26 mouse cellular contexts compared by ENCODE assay signal in the genomic region with DNA sequence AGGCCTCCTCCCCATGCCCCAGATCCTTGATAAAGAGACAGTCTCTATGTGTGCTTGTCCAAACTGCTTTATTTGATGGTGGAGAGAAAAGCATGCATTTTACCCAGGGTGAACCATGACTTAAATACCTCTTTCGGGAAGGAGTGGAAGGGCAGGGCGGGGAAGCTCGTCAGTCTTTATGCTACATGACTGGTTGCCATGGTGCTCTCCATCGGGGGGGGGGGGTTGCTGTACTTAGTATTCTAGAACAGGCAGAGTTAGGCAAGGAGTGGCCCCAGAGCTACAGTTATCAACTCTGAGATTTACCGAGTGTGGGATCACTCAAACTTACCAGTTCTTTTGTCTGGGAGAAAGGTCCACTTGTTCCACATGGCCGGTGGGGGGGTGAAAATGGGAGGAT. TPM values are rescaled to one million over a fixed set of nuclear protein-coding genes. Genes with fewer than 3 reads are reported as not detected.
A peak's percentile ranks its signal among the peaks of the same experiment; 100 is the strongest.
DNase-seq lines count a peak whose midpoint lies in the region; ATAC-seq lines count a peak whose summit lies in the region.
"Had no signal": no experiment of that assay in that cellular context is flagged by ENCODE, and none has a peak within 500 bp of the region (broad histone marks: within the 10 kb centered on the region; RNA-seq: fewer than 3 reads in every experiment).

No protein-coding gene starts in this region.

- no peak overlapping the region for H3K27ac ChIP-seq in hindbrain, embryonic 11.5 days (ENCODE audit: low read depth, low read length)
- no peak overlapping the region for H3K27ac ChIP-seq in hindbrain, embryonic 13.5 days
- no peak overlapping the region for H3K27ac ChIP-seq in neural tube, embryonic 11.5 days (ENCODE audit: low read depth, low read length)
- H3K27ac ChIP-seq in neural tube, embryonic 14.5 days (ENCODE audit: low read depth, low read length) = no peak overlapping the region
- H3K27ac ChIP-seq in heart, embryonic 10.5 days = no peak overlapping the region
- H3K27ac ChIP-seq: embryonic facial prominence, embryonic 12.5 days; embryonic facial prominence, embryonic 15.5 days; gastrocnemius, adult 2 months; heart, embryonic 15.5 days; hindbrain, embryonic 10.5 days; hindbrain, embryonic 15.5 days had no signal

- H3K36me3 ChIP-seq in hindbrain, embryonic 11.5 days (ENCODE audit: control insufficient read depth, insufficient read depth, low read length) = no peaks in the 10 kb centered on the region
- H3K36me3 ChIP-seq in hindbrain, embryonic 13.5 days = no peaks in the 10 kb centered on the region
- H3K36me3 ChIP-seq in neural tube, embryonic 11.5 days (ENCODE audit: control insufficient read depth, insufficient read depth, low read length) = no peaks in the 10 kb centered on the region
- H3K36me3 ChIP-seq in neural tube, embryonic 14.5 days (ENCODE audit: control insufficient read depth, insufficient read depth, low read length) = no peaks in the 10 kb centered on the region
- no peaks in the 10 kb centered on the region for H3K36me3 ChIP-seq in heart, embryonic 10.5 days
- H3K36me3 ChIP-seq: embryonic facial prominence, embryonic 12.5 days; embryonic facial prominence, embryonic 15.5 days; heart, embryonic 12.5 days; heart, embryonic 15.5 days; hindbrain, embryonic 10.5 days; hindbrain, embryonic 15.5 days had no signal

- DNase-seq in hindbrain, embryonic 11.5 days (ENCODE audit: low spot score) = no peak
- no peak for DNase-seq in neural tube, embryonic 11.5 days (ENCODE audit: low spot score)
- no peak for DNase-seq in neural tube, embryonic 10.5 days (ENCODE audit: extremely low spot score, low spot score)
- peak; percentile 68 for DNase-seq in R1 (ENCODE audit: low read depth, low spot score)
- no peak for DNase-seq in heart, embryonic 10.5 days (ENCODE audit: low spot score)
- DNase-seq: adrenal gland, adult 2 months; adrenal gland, postnatal 14 days; cerebellum, adult 11 months; cerebellum, adult 2 months; cerebellum, adult 9-11 months; cerebellum, postnatal 25 days; forebrain, postnatal 0 days; gastrocnemius, adult 2 months; gastrocnemius, postnatal 14 days; heart, adult 11 months; heart, postnatal 10 days; heart, postnatal 36 days had no signal

- peak; percentile 47 for ATAC-seq in hindbrain, embryonic 11.5 days (ENCODE audit: low FRiP score)
- no peak for ATAC-seq in hindbrain, embryonic 13.5 days (ENCODE audit: low FRiP score)
- ATAC-seq in neural tube, embryonic 11.5 days (ENCODE audit: insufficient read depth, low FRiP score, low TSS enrichment) = peak; percentile 58; the same call in 1 of the 2 replicates
- ATAC-seq in neural tube, embryonic 14.5 days (ENCODE audit: low read depth) = peak; percentile 28; the same call in 1 of the 2 replicates
- ATAC-seq: forebrain, embryonic 14.5 days; forebrain, postnatal 0 days had no signal

- H3K4me3 ChIP-seq in hindbrain, embryonic 11.5 days (ENCODE audit: low read depth, low read length) = no peak overlapping the region
- no peak overlapping the region for H3K4me3 ChIP-seq in hindbrain, embryonic 13.5 days
- no peak overlapping the region for H3K4me3 ChIP-seq in neural tube, embryonic 11.5 days (ENCODE audit: low read depth, low read length)
- H3K4me3 ChIP-seq in neural tube, embryonic 14.5 days (ENCODE audit: low read depth, low read length) = no peak overlapping the region
- no peak overlapping the region for H3K4me3 ChIP-seq in heart, embryonic 10.5 days
- H3K4me3 ChIP-seq: embryonic facial prominence, embryonic 12.5 days; embryonic facial prominence, embryonic 15.5 days; gastrocnemius, adult 2 months; heart, embryonic 12.5 days; heart, embryonic 15.5 days; hindbrain, embryonic 10.5 days; hindbrain, embryonic 15.5 days had no signal

- no peak overlapping the region for H3K9ac ChIP-seq in hindbrain, embryonic 11.5 days (ENCODE audit: low read depth, low read length)
- no peak overlapping the region for H3K9ac ChIP-seq in hindbrain, embryonic 13.5 days
- H3K9ac ChIP-seq in neural tube, embryonic 11.5 days (ENCODE audit: low read length) = no peak overlapping the region
- H3K9ac ChIP-seq in neural tube, embryonic 14.5 days (replicated peaks; ENCODE audit: low read depth, low read length) = no peak overlapping the region
- H3K9ac ChIP-seq: embryonic facial prominence, embryonic 12.5 days; embryonic facial prominence, embryonic 15.5 days; forebrain, postnatal 0 days; heart, embryonic 12.5 days; heart, embryonic 15.5 days; hindbrain, embryonic 15.5 days had no signal

- no peaks in the 10 kb centered on the region for H3K9me3 ChIP-seq in hindbrain, embryonic 11.5 days (ENCODE audit: control insufficient read depth, low read length)
- no peaks in the 10 kb centered on the region; the same call in 1 of the 2 replicates for H3K9me3 ChIP-seq in hindbrain, embryonic 13.5 days
- no peaks in the 10 kb centered on the region for H3K9me3 ChIP-seq in neural tube, embryonic 11.5 days (ENCODE audit: control insufficient read depth, low read length)
- no peaks in the 10 kb centered on the region for H3K9me3 ChIP-seq in neural tube, embryonic 14.5 days (ENCODE audit: control insufficient read depth, low read length)
- no peaks in the 10 kb centered on the region for H3K9me3 ChIP-seq in heart, embryonic 10.5 days
- H3K9me3 ChIP-seq: embryonic facial prominence, embryonic 12.5 days; embryonic facial prominence, embryonic 15.5 days; heart, embryonic 12.5 days; heart, embryonic 15.5 days; hindbrain, embryonic 10.5 days; hindbrain, embryonic 15.5 days had no signal

- no peak overlapping the region for H3K4me2 ChIP-seq in hindbrain, embryonic 11.5 days (replicated peaks; ENCODE audit: low read depth, low read length)
- no peak overlapping the region for H3K4me2 ChIP-seq in hindbrain, embryonic 13.5 days
- no peak overlapping the region for H3K4me2 ChIP-seq in neural tube, embryonic 11.5 days (ENCODE audit: low read depth)
- no peak overlapping the region for H3K4me2 ChIP-seq in neural tube, embryonic 14.5 days (ENCODE audit: low read depth, low read length)
- H3K4me2 ChIP-seq: embryonic facial prominence, embryonic 12.5 days; embryonic facial prominence, embryonic 15.5 days; heart, embryonic 12.5 days; heart, embryonic 15.5 days; hindbrain, embryonic 15.5 days had no signal

- H3K4me1 ChIP-seq in hindbrain, embryonic 11.5 days (replicated peaks; ENCODE audit: control insufficient read depth, insufficient read depth, low read length) = no peaks in the 10 kb centered on the region
- no peaks in the 10 kb centered on the region for H3K4me1 ChIP-seq in hindbrain, embryonic 13.5 days (replicated peaks)
- no peaks in the 10 kb centered on the region for H3K4me1 ChIP-seq in neural tube, embryonic 11.5 days (ENCODE audit: control insufficient read depth, insufficient read depth, low read length)
- H3K4me1 ChIP-seq in neural tube, embryonic 14.5 days (ENCODE audit: control insufficient read depth, insufficient read depth, low read length) = no peaks in the 10 kb centered on the region
- no peaks in the 10 kb centered on the region for H3K4me1 ChIP-seq in heart, embryonic 10.5 days
- H3K4me1 ChIP-seq: embryonic facial prominence, embryonic 12.5 days; embryonic facial prominence, embryonic 15.5 days; heart, embryonic 12.5 days; heart, embryonic 15.5 days; hindbrain, embryonic 10.5 days; hindbrain, embryonic 15.5 days had no signal

- no peaks in the 10 kb centered on the region for H3K27me3 ChIP-seq in hindbrain, embryonic 11.5 days (ENCODE audit: control insufficient read depth, insufficient read depth, low read length)
- H3K27me3 ChIP-seq in hindbrain, embryonic 13.5 days = no peaks in the 10 kb centered on the region
- no peaks in the 10 kb centered on the region for H3K27me3 ChIP-seq in neural tube, embryonic 11.5 days (ENCODE audit: control insufficient read depth, insufficient read depth, low read length)
- H3K27me3 ChIP-seq in neural tube, embryonic 14.5 days (ENCODE audit: control insufficient read depth, insufficient read depth, low read length) = no peaks in the 10 kb centered on the region
- H3K27me3 ChIP-seq in heart, embryonic 10.5 days (ENCODE audit: insufficient read depth, poor library complexity, severe bottlenecking) = no peaks in the 10 kb centered on the region
- H3K27me3 ChIP-seq: embryonic facial prominence, embryonic 12.5 days; embryonic facial prominence, embryonic 15.5 days; heart, embryonic 12.5 days; heart, embryonic 15.5 days; hindbrain, embryonic 15.5 days had no signal

- WGBS in hindbrain, embryonic 11.5 days = 72% methylated on average over 6 of the region's 6 CpGs
- 52% methylated on average over 6 of the region's 6 CpGs for WGBS in hindbrain, embryonic 13.5 days
- 66% methylated on average over 6 of the region's 6 CpGs for WGBS in neural tube, embryonic 11.5 days
- WGBS in neural tube, embryonic 14.5 days = 53% methylated on average over 6 of the region's 6 CpGs
- WGBS in heart, embryonic 10.5 days = 83% methylated on average over 6 of the region's 6 CpGs

RNA-seq across cellular contexts. Expression of a gene that starts 34.5 kb away (rescaled TPM):
- 110 and 114 TPM in 2 replicates for polyA plus RNA-seq in hindbrain, embryonic 11.5 days (2014; fragmentation: Nextera tagmentation; extraction: Ambion mirVana)
- 101 TPM in 2 replicates for polyA plus RNA-seq in hindbrain, embryonic 13.5 days (2015; fragmentation: Nextera tagmentation; extraction: Ambion mirVana)
- 110 and 117 TPM in 2 replicates for polyA plus RNA-seq in neural tube, embryonic 11.5 days (2014; fragmentation: Nextera tagmentation; extraction: Ambion mirVana)
- polyA plus RNA-seq in neural tube, embryonic 14.5 days (2014; fragmentation: Nextera tagmentation; extraction: Ambion mirVana) = 104 and 107 TPM in 2 replicates
- 74.9 and 87.4 TPM in 2 replicates for polyA plus RNA-seq in heart, embryonic 10.5 days (2016; fragmentation: Nextera tagmentation; extraction: Ambion mirVana)
